Mouse (Mus musculus) limb, embryonic 14.5 days (tissue): ENCODE data around the gene Mthfsd. TPM values are rescaled to one million over a fixed set of nuclear protein-coding genes. Genes with fewer than 3 reads are reported as not detected.

Experiments
- ATAC-seq: fragments of 200-750 bp; cut with Nextera tagmentation; 2 replicates; pipeline ENCODE4 v1.8.0; 2017; ENCODE audit warnings: low read depth, moderate number of reproducible peaks, moderate TSS enrichment; ENCODE audit not compliant: low FRiP score
- DNase-seq: peaks from one replicate; pipeline ENCODE4 v3.0.0-alpha.2; 2015; ENCODE audit warnings: low spot score
- H3K27ac ChIP-seq: fragments of 300-500 bp; sonication (generic); replicated peaks from 2 replicates; pipeline ENCODE4 v1.5.1; 2014; ENCODE audit warnings: low read depth, mild to moderate bottlenecking, low read length, moderate library complexity, mixed read lengths
- H3K27me3 ChIP-seq: fragments of 300-500 bp; sonication (generic); 2 replicates; pipeline ENCODE4 v1.6.1; 2014; ENCODE audit warnings: low read length, mixed read lengths; ENCODE audit not compliant: control insufficient read depth, insufficient read depth
- H3K36me3 ChIP-seq: fragments of 300-500 bp; sonication (generic); 2 replicates; pipeline ENCODE4 v1.6.1; 2014; ENCODE audit warnings: mild to moderate bottlenecking, low read length, moderate library complexity, mixed read lengths; ENCODE audit not compliant: control insufficient read depth, insufficient read depth
- H3K4me1 ChIP-seq: fragments of 300-500 bp; sonication (generic); 2 replicates; pipeline ENCODE4 v1.6.1; 2014; ENCODE audit warnings: antibody characterized with exemption, low read length, mixed read lengths; ENCODE audit not compliant: control insufficient read depth, insufficient read depth
- H3K4me2 ChIP-seq: fragments of 300-500 bp; sonication (generic); replicated peaks from 2 replicates; pipeline ENCODE4 v1.6.1; 2014; ENCODE audit warnings: low read depth, mild to moderate bottlenecking, low read length, moderate library complexity; ENCODE audit not compliant: severe bottlenecking
- H3K4me3 ChIP-seq: fragments of 300-500 bp; sonication (generic); replicated peaks from 2 replicates; pipeline ENCODE4 v1.5.1; 2014; ENCODE audit warnings: low read length
- H3K9ac ChIP-seq: fragments of 300-500 bp; sonication (generic); 2 replicates; pipeline ENCODE4 v1.6.1; 2014; ENCODE audit warnings: mild to moderate bottlenecking, low read depth, low read length, moderate library complexity; ENCODE audit not compliant: severe bottlenecking
- H3K9me3 ChIP-seq: fragments of 300-500 bp; sonication (generic); 2 replicates; pipeline ENCODE4 v1.6.1; 2016; ENCODE audit warnings: low read length; ENCODE audit not compliant: control insufficient read depth
- POLR2A ChIP-seq: fragments of 200-500 bp; IDR thresholded peaks from 2 replicates; pipeline ENCODE4 v1.8.0; 2012; ENCODE audit warnings: inconsistent platforms, mild to moderate bottlenecking, moderate library complexity, borderline replicate concordance; ENCODE audit not compliant: insufficient read depth, insufficient read length; ENCODE audit errors: extremely low read depth
- WGBS: fragments of 180-500 bp; shearing (Covaris S2); extraction: QIAGEN DNeasy Blood & Tissue Kit; methylation state at CpG from one replicate; pipeline ENCODE4 v1.1.7; 2014; 5-methylcytosine and 5-hydroxymethylcytosine counted together
- polyA plus RNA-seq, 2 experiments: library from polyadenylated mRNA; depleted of rRNA in 1 of 2; stranded (reverse) in 1 of 2; unstranded in 1 of 2; fragments of >200 nt; fragmentation: Nextera tagmentation in 1 of 2; extraction: Ambion mirVana in 1 of 2; gene quantifications; 2 replicates each; pipeline versions ENCODE4 v1.2.1 to v1.2.3; 2012 to 2014

Mthfsd gene
- polyA plus RNA-seq, 2 experiments, result 59.9 to 122 TPM

- Histone ChIP-seq H3K9me3 (no peaks in the 10 kb centered on the region), H3K4me2 (no peak overlapping the region), H3K27ac (no peak overlapping the region), H3K36me3 (no peaks in the 10 kb centered on the region), H3K27me3 (peaks cover 97% of the 10 kb centered on the region), H3K9ac (no peak overlapping the region), H3K4me3 (no peak overlapping the region), H3K4me1 (peaks cover 12% of the 10 kb centered on the region)
- ATAC-seq, result no peak
- TF ChIP-seq POLR2A, result no peak
- 7% methylated on average over 12 of the region's 12 CpGs for WGBS
- no peak for DNase-seq
Observed at GRCm38 (mm10) chr8:121079944-121080343, 28.2 kb downstream of the Mthfsd start.

- H3K36me3 ChIP-seq, result no peaks in the 10 kb centered on the region
- DNase-seq (no peak), ATAC-seq (no peak)
- no peaks in the 10 kb centered on the region for H3K9me3 ChIP-seq
- H3K9ac ChIP-seq, result no peak overlapping the region
- H3K4me2 ChIP-seq, result no peak overlapping the region
- no peak overlapping the region for H3K4me3 ChIP-seq
- H3K27ac ChIP-seq, result no peak overlapping the region
- H3K4me1 ChIP-seq, result peaks cover 10% of the 10 kb centered on the region
- TF ChIP-seq POLR2A, result no peak
- 0% methylated on average over 7 of the region's 7 CpGs for WGBS
- H3K27me3 ChIP-seq, result peaks cover 97% of the 10 kb centered on the region
Observed at GRCm38 (mm10) chr8:121079201-121079600, 29.0 kb downstream of the Mthfsd start.

GRCm38 (mm10) chr8:121078721-121079120, 29.5 kb downstream of the Mthfsd start:
- no peak overlapping the region for H3K4me2 ChIP-seq

GRCm38 (mm10) chr8:121076555-121076954, 31.6 kb downstream of the Mthfsd start:
- H3K9ac ChIP-seq, result no peak overlapping the region
- DNase-seq (no peak), ATAC-seq (no peak)
- no peak for TF ChIP-seq POLR2A
- H3K9me3 ChIP-seq, result no peaks in the 10 kb centered on the region
- H3K4me2 ChIP-seq, result no peak overlapping the region
- WGBS, result 7% methylated on average over 7 of the region's 7 CpGs
- H3K27ac ChIP-seq, result no peak overlapping the region
- H3K4me1 ChIP-seq, result peaks cover 9% of the 10 kb centered on the region
- peaks cover 96% of the 10 kb centered on the region for H3K27me3 ChIP-seq
- no peak overlapping the region for H3K4me3 ChIP-seq
- H3K36me3 ChIP-seq, result no peaks in the 10 kb centered on the region

More at GRCm38 (mm10) chr8:121078721-121079120, 29.5 kb downstream of the Mthfsd start:
- Histone ChIP-seq H3K36me3 (no peaks in the 10 kb centered on the region), H3K4me3 (no peak overlapping the region), H3K9me3 (no peaks in the 10 kb centered on the region), H3K27ac (no peak overlapping the region), H3K27me3 (peaks cover 97% of the 10 kb centered on the region), H3K9ac (no peak overlapping the region), H3K4me1 (peaks cover 8% of the 10 kb centered on the region; the same call in 1 of the 2 replicates)
- no peak for TF ChIP-seq POLR2A
- no peak for DNase-seq
- 5% methylated on average over 14 of the region's 14 CpGs for WGBS
- ATAC-seq, result no peak

GRCm38 (mm10) chr8:121075936-121076335, 32.3 kb downstream of the Mthfsd start:
- no peak overlapping the region for H3K4me2 ChIP-seq

GRCm38 (mm10) chr8:121074848-121075145, 33.4 kb downstream of the Mthfsd start:
- Histone ChIP-seq H3K27me3 (peaks cover 96% of the 10 kb centered on the region), H3K9ac (no peak overlapping the region), H3K36me3 (no peaks in the 10 kb centered on the region), H3K4me3 (no peak overlapping the region), H3K9me3 (no peaks in the 10 kb centered on the region), H3K27ac (no peak overlapping the region), H3K4me1 (peaks cover 9% of the 10 kb centered on the region), H3K4me2 (no peak overlapping the region)
- no peak for TF ChIP-seq POLR2A
- WGBS, result under 1% methylated on average over 10 of the region's 10 CpGs
- ATAC-seq, result no peak
- no peak for DNase-seq

More at GRCm38 (mm10) chr8:121075936-121076335, 32.3 kb downstream of the Mthfsd start:
- DNase-seq, result no peak
- no peaks in the 10 kb centered on the region for H3K36me3 ChIP-seq
- peaks cover 9% of the 10 kb centered on the region for H3K4me1 ChIP-seq
- ATAC-seq, result no peak
- no peaks in the 10 kb centered on the region for H3K9me3 ChIP-seq
- TF ChIP-seq POLR2A, result no peak
- H3K27ac ChIP-seq, result no peak overlapping the region
- H3K9ac ChIP-seq, result no peak overlapping the region
- peaks cover 96% of the 10 kb centered on the region for H3K27me3 ChIP-seq
- no peak overlapping the region for H3K4me3 ChIP-seq
- WGBS, result 5% methylated on average over 13 of the region's 13 CpGs
